Mouse (Mus musculus): ENCODE data around the gene Arhgef15.

Gene Arhgef15

DNA sequence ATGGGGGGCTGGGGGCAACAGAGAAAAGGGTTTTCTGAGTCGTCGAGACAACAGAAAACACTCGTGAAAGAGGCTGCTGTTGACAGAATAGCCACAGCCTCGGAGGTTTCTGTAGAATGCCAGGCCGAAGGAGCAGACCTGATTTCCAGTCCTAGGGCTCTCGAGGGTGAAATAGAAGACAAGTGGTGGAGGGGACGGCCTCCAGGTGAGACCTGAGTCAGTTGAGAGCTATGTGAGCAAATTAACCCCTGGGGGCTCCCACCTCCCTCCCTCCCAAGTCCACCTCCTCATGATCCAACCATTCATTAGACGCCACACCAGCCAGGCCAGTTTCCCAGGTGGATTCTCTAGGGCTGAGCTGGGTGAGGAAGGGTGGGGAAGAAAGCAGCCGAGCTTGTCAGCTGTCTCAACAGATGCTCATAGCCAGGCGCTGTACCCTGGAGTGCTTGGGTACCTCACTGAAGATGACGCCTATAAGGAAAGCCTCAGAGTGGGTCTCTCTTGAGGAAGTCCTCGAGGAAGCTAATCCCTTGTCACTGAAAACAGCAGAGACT lies 63.3 kb downstream of the Arhgef15 start:
- no peak for DNase-seq (ENCODE audit: low spot score in 2 of 2)
